Mouse (Mus musculus): ENCODE results near the gene Stim1.

GRCm38 (mm10) chr7:102221899-102222298 is 45.7 kb upstream of the Stim1 start:
- TF ChIP-seq CTCF (IDR thresholded peaks at IDR 0.05; ENCODE audit: borderline replicate concordance, insufficient read depth, low read depth, low read length) (no peak), POLR2A (IDR thresholded peaks at IDR 0.05; ENCODE audit: borderline replicate concordance, insufficient read depth, low read length) (no peak)
